Mouse (Mus musculus): ENCODE data around the gene Emc9. TPM values are rescaled to one million over a fixed set of nuclear protein-coding genes. Genes with fewer than 3 reads are reported as not detected.

Gene Emc9
- polyA plus RNA-seq, 1 experiment = 18.5 TPM

DNA sequence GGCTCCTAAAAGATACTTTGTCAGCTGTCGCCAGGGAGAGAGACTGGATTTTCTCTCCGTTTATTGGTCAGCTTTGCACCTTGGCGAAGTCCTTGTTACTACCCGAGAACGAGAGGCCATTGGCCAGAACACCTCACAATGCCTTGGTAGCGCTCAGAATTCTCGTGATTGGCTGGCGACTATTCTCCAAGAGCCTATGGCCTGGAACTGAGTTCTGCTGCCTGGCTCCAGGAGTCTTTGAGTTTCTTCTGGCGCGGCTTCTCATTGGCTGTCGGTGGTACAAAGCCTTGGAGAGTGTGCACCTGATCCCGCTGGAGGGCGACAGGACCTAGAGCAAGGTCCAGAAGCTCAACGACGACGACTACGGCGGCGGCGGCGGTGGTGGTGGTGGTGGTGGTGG lies 32.7 kb upstream of the Emc9 start, which contains the start of gene Rec8:
Gene Rec8, plus strand, starts transcription at position 216 of the 400 bp plus-strand sequence.
- no peaks in the 10 kb centered on the region for H3K27me3 ChIP-seq (ENCODE audit: control insufficient read depth, insufficient read depth, insufficient read length)
- H3K4me2 ChIP-seq (ENCODE audit: low read depth) = no peak within 1 kb of the TSS
- H3K4me3 ChIP-seq = no peak within 1 kb of the TSS
- H3K36me3 ChIP-seq (ENCODE audit: control insufficient read depth, insufficient read depth) = no peaks in the 10 kb centered on the region
- no peaks in the 10 kb centered on the region for H3K79me2 ChIP-seq (ENCODE audit: control insufficient read depth, insufficient read depth)
- no peak within 1 kb of the TSS for H3ac ChIP-seq (ENCODE audit: control insufficient read depth, insufficient read length)
- TF ChIP-seq POLR2A (IDR thresholded peaks at IDR 0.05; ENCODE audit: insufficient read length, low read depth) (no peak), MYOG (IDR thresholded peaks at IDR 0.05; ENCODE audit: control insufficient read depth in 1 of 3, insufficient read depth in 1 of 3, insufficient read length in 2 of 3, low read depth in 2 of 3) (no peak), TCF12 (IDR thresholded peaks at IDR 0.05; ENCODE audit: insufficient read depth, poor library complexity, severe bottlenecking) (no peak), TCF3 (IDR thresholded peaks at IDR 0.05; ENCODE audit: insufficient read length, low read depth) (no peak)

- no peak overlapping the region for H3K4me2 ChIP-seq (ENCODE audit: low read depth)
These were observed 31.7 kb upstream of the Emc9 start for GRCm38 (mm10) chr14:55616844-55617243.

GRCm38 (mm10) chr14:55615876-55616275 lies 30.8 kb upstream of the Emc9 start:
- H3K4me3 ChIP-seq = no peak overlapping the region
- no peaks in the 10 kb centered on the region for H3K79me2 ChIP-seq (ENCODE audit: control insufficient read depth, insufficient read depth)
- no peaks in the 10 kb centered on the region for H3K36me3 ChIP-seq (ENCODE audit: control insufficient read depth, insufficient read depth)
- TF ChIP-seq REST (IDR thresholded peaks at IDR 0.05; ENCODE audit: insufficient read depth, insufficient read length) (no peak), CEBPB (IDR thresholded peaks at IDR 0.05; ENCODE audit: insufficient read depth, poor library complexity, severe bottlenecking) (no peak), E2F4 (IDR thresholded peaks at IDR 0.05; ENCODE audit: insufficient read depth) (no peak), TCF12 (IDR thresholded peaks at IDR 0.05; ENCODE audit: insufficient read depth, poor library complexity, severe bottlenecking) (no peak), POLR2AphosphoS2 (IDR thresholded peaks at IDR 0.05; ENCODE audit: insufficient read length, low read depth) (no peak), MYOD1 (IDR thresholded peaks at IDR 0.05; ENCODE audit: control insufficient read depth in 1 of 3, insufficient read length in 2 of 3, low read depth in 2 of 3) (no peak), MAX (IDR thresholded peaks at IDR 0.05; ENCODE audit: low read depth) (no peak), MYOG (IDR thresholded peaks at IDR 0.05; ENCODE audit: control insufficient read depth in 1 of 3, insufficient read depth in 1 of 3, insufficient read length in 2 of 3, low read depth in 2 of 3) (no peak), SRF (IDR thresholded peaks at IDR 0.05; ENCODE audit: control insufficient read depth, insufficient read length, low read depth) (no peak), TCF3 (IDR thresholded peaks at IDR 0.05; ENCODE audit: insufficient read length, low read depth) (no peak)
- H3K27me3 ChIP-seq (ENCODE audit: control insufficient read depth, insufficient read depth, insufficient read length) = no peaks in the 10 kb centered on the region
- H3K4me2 ChIP-seq (ENCODE audit: low read depth) = no peak overlapping the region
- no peak overlapping the region for H3ac ChIP-seq (ENCODE audit: control insufficient read depth, insufficient read length)

More at GRCm38 (mm10) chr14:55616844-55617243, 31.7 kb upstream of the Emc9 start:
- Histone ChIP-seq H3K36me3 (ENCODE audit: control insufficient read depth, insufficient read depth) (no peaks in the 10 kb centered on the region), H3K4me3 (no peak overlapping the region), H3K79me2 (ENCODE audit: control insufficient read depth, insufficient read depth) (no peaks in the 10 kb centered on the region), H3K27me3 (ENCODE audit: control insufficient read depth, insufficient read depth, insufficient read length) (no peaks in the 10 kb centered on the region), H3ac (ENCODE audit: control insufficient read depth, insufficient read length) (no peak overlapping the region)
- TF ChIP-seq SRF (IDR thresholded peaks at IDR 0.05; ENCODE audit: control insufficient read depth, insufficient read length, low read depth) = no peak
- TF ChIP-seq E2F4 (IDR thresholded peaks at IDR 0.05; ENCODE audit: insufficient read depth) = no peak
- TF ChIP-seq TCF12 (IDR thresholded peaks at IDR 0.05; ENCODE audit: insufficient read depth, poor library complexity, severe bottlenecking) = no peak
- TF ChIP-seq POLR2A (IDR thresholded peaks at IDR 0.05; ENCODE audit: insufficient read length, low read depth) = no peak
- no peak for TF ChIP-seq MYOD1 (IDR thresholded peaks at IDR 0.05; ENCODE audit: control insufficient read depth in 1 of 3, insufficient read length in 2 of 3, low read depth in 2 of 3)
- TF ChIP-seq CEBPB (IDR thresholded peaks at IDR 0.05; ENCODE audit: insufficient read depth, poor library complexity, severe bottlenecking) = no peak
- no peak for TF ChIP-seq REST (IDR thresholded peaks at IDR 0.05; ENCODE audit: insufficient read depth, insufficient read length)
- no peak for TF ChIP-seq MAX (IDR thresholded peaks at IDR 0.05; ENCODE audit: low read depth)
- no peak for TF ChIP-seq TCF3 (IDR thresholded peaks at IDR 0.05; ENCODE audit: insufficient read length, low read depth)
- no peak for TF ChIP-seq POLR2AphosphoS2 (IDR thresholded peaks at IDR 0.05; ENCODE audit: insufficient read length, low read depth)
- TF ChIP-seq MYOG (IDR thresholded peaks at IDR 0.05; ENCODE audit: control insufficient read depth in 1 of 3, insufficient read depth in 1 of 3, insufficient read length in 2 of 3, low read depth in 2 of 3) = no peak
- TF ChIP-seq USF1 (IDR thresholded peaks at IDR 0.05; ENCODE audit: low read depth) = no peak

- Histone ChIP-seq H3K4me3 (no peak overlapping the region), H3K4me2 (ENCODE audit: low read depth) (no peak overlapping the region), H3K27me3 (ENCODE audit: control insufficient read depth, insufficient read depth, insufficient read length) (no peaks in the 10 kb centered on the region), H3K36me3 (ENCODE audit: control insufficient read depth, insufficient read depth) (peaks cover 2% of the 10 kb centered on the region), H3K79me2 (ENCODE audit: control insufficient read depth, insufficient read depth) (no peaks in the 10 kb centered on the region), H3ac (ENCODE audit: control insufficient read depth, insufficient read length) (no peak overlapping the region)
- no peak for TF ChIP-seq REST (IDR thresholded peaks at IDR 0.05; ENCODE audit: insufficient read depth, insufficient read length)
- no peak for TF ChIP-seq SRF (IDR thresholded peaks at IDR 0.05; ENCODE audit: control insufficient read depth, insufficient read length, low read depth)
- no peak for TF ChIP-seq TCF12 (IDR thresholded peaks at IDR 0.05; ENCODE audit: insufficient read depth, poor library complexity, severe bottlenecking)
- no peak for TF ChIP-seq MYOG (IDR thresholded peaks at IDR 0.05; ENCODE audit: control insufficient read depth in 1 of 3, insufficient read depth in 1 of 3, insufficient read length in 2 of 3, low read depth in 2 of 3)
- no peak for TF ChIP-seq MAX (IDR thresholded peaks at IDR 0.05; ENCODE audit: low read depth)
- TF ChIP-seq USF1 (IDR thresholded peaks at IDR 0.05; ENCODE audit: low read depth) = no peak
- TF ChIP-seq TCF3 (IDR thresholded peaks at IDR 0.05; ENCODE audit: insufficient read length, low read depth) = no peak
- no peak for TF ChIP-seq POLR2A (IDR thresholded peaks at IDR 0.05; ENCODE audit: insufficient read length, low read depth)
These were observed 29.6 kb upstream of the Emc9 start for GRCm38 (mm10) chr14:55614565-55615178.

- Histone ChIP-seq H3K36me3 (ENCODE audit: control insufficient read depth, insufficient read depth) (peaks cover 4% of the 10 kb centered on the region), H3K79me2 (ENCODE audit: control insufficient read depth, insufficient read depth) (no peaks in the 10 kb centered on the region), H3K27me3 (ENCODE audit: control insufficient read depth, insufficient read depth, insufficient read length) (no peaks in the 10 kb centered on the region), H3K4me3 (no peak overlapping the region), H3K4me2 (ENCODE audit: low read depth) (no peak overlapping the region), H3ac (ENCODE audit: control insufficient read depth, insufficient read length) (no peak overlapping the region)
- TF ChIP-seq CEBPB (IDR thresholded peaks at IDR 0.05; ENCODE audit: insufficient read depth, poor library complexity, severe bottlenecking) (no peak), TCF3 (IDR thresholded peaks at IDR 0.05; ENCODE audit: insufficient read length, low read depth) (no peak), E2F4 (IDR thresholded peaks at IDR 0.05; ENCODE audit: insufficient read depth) (no peak), MYOG (IDR thresholded peaks at IDR 0.05; ENCODE audit: control insufficient read depth in 1 of 3, insufficient read depth in 1 of 3, insufficient read length in 2 of 3, low read depth in 2 of 3) (no peak), MYOD1 (IDR thresholded peaks at IDR 0.05; ENCODE audit: control insufficient read depth in 1 of 3, insufficient read length in 2 of 3, low read depth in 2 of 3) (no peak), USF1 (IDR thresholded peaks at IDR 0.05; ENCODE audit: low read depth) (no peak), POLR2A (IDR thresholded peaks at IDR 0.05; ENCODE audit: insufficient read length, low read depth) (no peak), MAX (IDR thresholded peaks at IDR 0.05; ENCODE audit: low read depth) (no peak), POLR2AphosphoS2 (IDR thresholded peaks at IDR 0.05; ENCODE audit: insufficient read length, low read depth) (no peak), SRF (IDR thresholded peaks at IDR 0.05; ENCODE audit: control insufficient read depth, insufficient read length, low read depth) (no peak), REST (IDR thresholded peaks at IDR 0.05; ENCODE audit: insufficient read depth, insufficient read length) (no peak), TCF12 (IDR thresholded peaks at IDR 0.05; ENCODE audit: insufficient read depth, poor library complexity, severe bottlenecking) (no peak)
These were observed 28.2 kb upstream of the Emc9 start for GRCm38 (mm10) chr14:55613346-55613745.

Measured in myocyte (in vitro differentiated cells).